Mouse (Mus musculus): ENCODE measurements around the gene Camk1d. TPM values are rescaled to one million over a fixed set of nuclear protein-coding genes. Genes with fewer than 3 reads are reported as not detected.

Camk1d gene
- polyA plus RNA-seq, 1 experiment, result 1.9 TPM

- Histone ChIP-seq H3K4me3 (ENCODE audit: insufficient read depth, low read depth, low read length) (no peak overlapping the region), H3K4me1 (ENCODE audit: control insufficient read depth, insufficient read depth, insufficient read length, low read length) (no peaks in the 10 kb centered on the region), H3K27ac (replicated peaks; ENCODE audit: low read depth, low read length) (no peak overlapping the region)
Measured at GRCm38 (mm10) chr2:5681909-5682308, 32.4 kb downstream of the Camk1d start.

DNA sequence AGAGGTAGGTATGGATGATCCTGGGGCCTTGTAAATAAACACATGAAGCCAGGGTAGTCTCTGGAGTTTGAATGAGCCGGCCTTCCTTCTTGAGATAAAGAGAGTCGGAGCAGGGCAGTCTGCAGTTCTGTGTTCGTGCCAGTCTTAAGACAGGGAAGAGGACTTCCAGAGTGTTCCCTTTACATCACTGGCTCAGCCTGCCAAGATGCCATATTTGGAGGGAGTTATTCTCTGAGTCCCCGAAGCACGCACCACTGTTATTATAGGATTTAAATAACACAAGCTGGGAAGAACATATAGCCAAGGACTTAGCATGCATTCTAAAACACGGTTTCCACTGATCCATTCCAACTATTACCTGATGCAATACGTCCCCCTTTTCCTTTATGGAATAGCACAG is 33.0 kb downstream of the Camk1d start:
- H3K4me1 ChIP-seq (ENCODE audit: control insufficient read depth, insufficient read depth, insufficient read length, low read length), result no peaks in the 10 kb centered on the region
- no peak overlapping the region for H3K27ac ChIP-seq (replicated peaks; ENCODE audit: low read depth, low read length)
- no peak overlapping the region for H3K4me3 ChIP-seq (ENCODE audit: insufficient read depth, low read depth, low read length)

GRCm38 (mm10) chr2:5679055-5679454 is 35.3 kb downstream of the Camk1d start:
- Histone ChIP-seq H3K4me1 (ENCODE audit: control insufficient read depth, insufficient read depth, insufficient read length, low read length) (no peaks in the 10 kb centered on the region), H3K4me3 (ENCODE audit: insufficient read depth, low read depth, low read length) (no peak overlapping the region), H3K27ac (replicated peaks; ENCODE audit: low read depth, low read length) (no peak overlapping the region)

- Histone ChIP-seq H3K4me3 (ENCODE audit: insufficient read depth, low read depth, low read length) (no peak overlapping the region), H3K4me1 (ENCODE audit: control insufficient read depth, insufficient read depth, insufficient read length, low read length) (no peaks in the 10 kb centered on the region), H3K27ac (replicated peaks; ENCODE audit: low read depth, low read length) (no peak overlapping the region)
Measured at GRCm38 (mm10) chr2:5677472-5677871, 36.8 kb downstream of the Camk1d start.

DNA sequence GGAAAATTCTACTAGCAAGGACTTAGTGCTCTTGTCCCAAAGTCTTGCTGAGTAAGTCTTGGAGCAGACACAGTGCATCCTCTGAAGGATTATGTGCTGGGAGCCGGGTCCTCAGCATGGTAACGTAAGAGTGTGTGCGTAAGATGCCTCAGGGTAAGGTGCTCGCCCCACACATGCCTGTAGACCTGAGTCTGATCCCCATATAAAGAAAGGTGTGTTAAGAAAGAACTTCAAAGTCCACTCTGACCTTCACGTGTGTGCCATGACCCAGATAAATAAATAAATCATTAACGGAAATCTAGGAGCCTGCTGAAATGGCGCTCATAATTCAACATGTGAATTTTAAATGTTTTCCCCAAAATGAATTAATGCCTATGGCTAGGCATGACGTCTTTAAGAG is 37.5 kb downstream of the Camk1d start:
- Histone ChIP-seq H3K27ac (replicated peaks; ENCODE audit: low read depth, low read length) (no peak overlapping the region), H3K4me3 (ENCODE audit: insufficient read depth, low read depth, low read length) (no peak overlapping the region)

GRCm38 (mm10) chr2:5676143-5676483 is 38.2 kb downstream of the Camk1d start:
- Histone ChIP-seq H3K4me3 (ENCODE audit: insufficient read depth, low read depth, low read length) (no peak overlapping the region), H3K4me1 (ENCODE audit: control insufficient read depth, insufficient read depth, insufficient read length, low read length) (no peaks in the 10 kb centered on the region), H3K27ac (replicated peaks; ENCODE audit: low read depth, low read length) (no peak overlapping the region)

More for the DNA sequence above, 37.5 kb downstream of the Camk1d start:
- H3K4me1 ChIP-seq (ENCODE audit: control insufficient read depth, insufficient read depth, insufficient read length, low read length), result no peaks in the 10 kb centered on the region

DNA sequence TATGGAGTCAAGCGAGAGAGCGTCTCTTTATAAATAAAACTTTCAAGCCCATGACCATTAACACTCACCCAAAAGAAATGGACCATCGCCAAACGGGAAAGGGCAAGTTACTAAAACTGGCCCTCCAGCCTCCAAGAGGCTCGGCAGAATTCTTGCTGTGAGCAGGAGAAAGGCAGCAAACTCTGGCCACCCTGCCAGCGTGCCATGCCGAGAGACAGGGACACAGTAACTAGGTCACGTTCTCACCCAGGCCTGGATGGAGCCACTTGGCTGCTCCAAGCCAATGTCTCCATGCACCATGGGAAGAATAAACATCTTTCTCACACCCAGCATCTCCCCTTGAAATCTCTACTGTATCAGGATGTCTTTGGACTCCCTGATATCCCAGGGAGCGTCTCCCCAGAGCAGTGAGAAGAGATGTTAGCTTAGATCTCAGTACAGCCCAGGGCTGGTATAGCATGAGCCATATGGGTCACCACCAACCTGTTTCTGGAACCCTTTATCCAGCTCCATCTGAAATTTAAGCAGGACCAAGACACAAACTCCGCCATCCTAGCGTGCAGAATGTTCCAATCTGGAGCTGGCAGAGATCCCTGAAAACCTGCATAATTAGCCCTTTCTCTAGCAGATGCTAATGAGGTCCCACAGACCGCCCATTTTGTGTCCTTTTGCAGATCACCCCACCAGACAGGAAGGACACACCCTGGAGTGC is 38.7 kb downstream of the Camk1d start:
- no peak overlapping the region for H3K4me3 ChIP-seq (ENCODE audit: insufficient read depth, low read depth, low read length)
- no peak overlapping the region for H3K27ac ChIP-seq (replicated peaks; ENCODE audit: low read depth, low read length)

DNA sequence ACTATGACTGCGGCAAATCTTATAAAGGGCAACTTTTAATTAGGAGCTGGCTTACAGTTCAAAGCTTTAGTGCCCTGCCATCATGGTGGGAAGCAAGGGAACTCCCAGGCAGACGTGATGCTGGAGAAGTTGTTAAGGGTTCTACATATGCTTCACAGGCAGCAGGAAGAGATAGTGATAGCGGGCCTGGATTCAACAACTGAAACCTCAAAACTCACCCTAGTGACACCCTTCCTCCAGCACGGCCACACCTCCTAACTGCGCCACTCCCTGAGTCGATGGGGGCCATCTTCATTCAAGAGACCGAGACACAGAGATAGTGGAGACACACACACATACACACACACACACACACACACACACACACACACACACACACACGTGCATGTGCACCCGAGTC is 39.8 kb downstream of the Camk1d start:
- Histone ChIP-seq H3K4me3 (ENCODE audit: insufficient read depth, low read depth, low read length) (no peak overlapping the region), H3K27ac (replicated peaks; ENCODE audit: low read depth, low read length) (no peak overlapping the region), H3K4me1 (ENCODE audit: control insufficient read depth, insufficient read depth, insufficient read length, low read length) (no peaks in the 10 kb centered on the region)

More for the DNA sequence above, 38.7 kb downstream of the Camk1d start:
- H3K4me1 ChIP-seq (ENCODE audit: control insufficient read depth, insufficient read depth, insufficient read length, low read length), result no peaks in the 10 kb centered on the region

DNA sequence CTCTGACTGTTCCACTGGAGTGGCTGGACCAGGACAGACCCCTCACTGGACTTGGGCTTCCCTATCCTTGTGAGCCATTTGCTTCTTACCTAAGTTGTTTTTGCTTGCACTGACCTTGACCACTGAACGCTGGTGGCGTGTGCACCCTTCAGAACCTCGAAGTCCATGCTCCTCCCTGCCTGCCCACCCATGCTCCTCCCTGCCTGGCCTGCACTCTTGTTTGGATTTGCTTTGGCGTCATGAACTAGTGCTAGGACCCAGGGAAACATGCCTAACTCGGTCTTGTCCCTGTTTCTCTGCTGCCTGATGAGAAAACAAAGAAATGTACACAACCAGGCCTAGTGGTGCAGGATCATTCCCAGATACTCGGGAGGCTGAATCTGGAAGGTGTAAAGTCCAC is 40.5 kb downstream of the Camk1d start:
- Histone ChIP-seq H3K4me1 (ENCODE audit: control insufficient read depth, insufficient read depth, insufficient read length, low read length) (no peaks in the 10 kb centered on the region), H3K4me3 (ENCODE audit: insufficient read depth, low read depth, low read length) (no peak overlapping the region), H3K27ac (replicated peaks; ENCODE audit: low read depth, low read length) (no peak overlapping the region)

DNA sequence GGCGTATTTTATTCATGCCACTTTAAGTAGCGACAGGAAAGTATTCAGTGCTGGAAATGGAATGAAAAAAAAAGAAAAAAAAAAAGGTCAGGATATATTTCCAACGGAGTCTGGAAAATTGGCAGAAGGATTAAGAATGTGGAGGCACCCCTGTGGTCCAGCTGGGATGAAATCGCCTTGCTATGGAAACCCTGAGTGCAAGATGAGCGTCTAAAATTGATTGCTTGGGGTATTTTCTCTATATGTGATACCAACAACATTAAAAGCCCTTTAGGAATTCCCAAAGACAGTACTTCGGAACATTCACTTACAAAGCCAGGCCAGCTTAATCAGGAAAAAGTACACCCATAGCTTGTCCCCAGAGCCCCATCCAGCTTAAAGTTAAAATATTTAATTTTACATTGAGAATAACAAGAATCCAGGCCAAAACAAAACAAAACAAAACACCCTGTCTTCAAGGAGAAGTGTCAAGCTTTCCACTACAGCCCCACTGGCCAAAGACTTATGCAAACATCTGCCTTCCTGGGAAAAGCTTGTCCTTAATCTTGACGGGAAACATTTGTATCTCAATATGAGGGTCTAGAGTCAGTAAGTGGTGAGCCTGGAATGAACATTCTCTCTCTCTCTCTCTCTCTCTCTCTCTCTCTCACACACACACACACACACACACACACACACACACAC is 41.3 kb downstream of the Camk1d start:
- no peak overlapping the region for H3K27ac ChIP-seq (replicated peaks; ENCODE audit: low read depth, low read length)
- H3K4me1 ChIP-seq (ENCODE audit: control insufficient read depth, insufficient read depth, insufficient read length, low read length), result no peaks in the 10 kb centered on the region
- no peak overlapping the region for H3K4me3 ChIP-seq (ENCODE audit: insufficient read depth, low read depth, low read length)

- H3K4me1 ChIP-seq (ENCODE audit: control insufficient read depth, insufficient read depth, insufficient read length, low read length), result no peaks in the 10 kb centered on the region
- H3K4me3 ChIP-seq (ENCODE audit: insufficient read depth, low read depth, low read length), result no peak overlapping the region
- no peak overlapping the region for H3K27ac ChIP-seq (replicated peaks; ENCODE audit: low read depth, low read length)
Measured at GRCm38 (mm10) chr2:5670146-5670545, 44.2 kb downstream of the Camk1d start.

GRCm38 (mm10) chr2:5669498-5670040 is 44.7 kb downstream of the Camk1d start:
- no peak overlapping the region for H3K27ac ChIP-seq (replicated peaks; ENCODE audit: low read depth, low read length)
- no peaks in the 10 kb centered on the region for H3K4me1 ChIP-seq (ENCODE audit: control insufficient read depth, insufficient read depth, insufficient read length, low read length)
- no peak overlapping the region for H3K4me3 ChIP-seq (ENCODE audit: insufficient read depth, low read depth, low read length)

- H3K27ac ChIP-seq (replicated peaks; ENCODE audit: low read depth, low read length), result no peak overlapping the region
- H3K4me1 ChIP-seq (ENCODE audit: control insufficient read depth, insufficient read depth, insufficient read length, low read length), result no peaks in the 10 kb centered on the region
- H3K4me3 ChIP-seq (ENCODE audit: insufficient read depth, low read depth, low read length), result no peak overlapping the region
Measured at GRCm38 (mm10) chr2:5668940-5669339, 45.4 kb downstream of the Camk1d start.

DNA sequence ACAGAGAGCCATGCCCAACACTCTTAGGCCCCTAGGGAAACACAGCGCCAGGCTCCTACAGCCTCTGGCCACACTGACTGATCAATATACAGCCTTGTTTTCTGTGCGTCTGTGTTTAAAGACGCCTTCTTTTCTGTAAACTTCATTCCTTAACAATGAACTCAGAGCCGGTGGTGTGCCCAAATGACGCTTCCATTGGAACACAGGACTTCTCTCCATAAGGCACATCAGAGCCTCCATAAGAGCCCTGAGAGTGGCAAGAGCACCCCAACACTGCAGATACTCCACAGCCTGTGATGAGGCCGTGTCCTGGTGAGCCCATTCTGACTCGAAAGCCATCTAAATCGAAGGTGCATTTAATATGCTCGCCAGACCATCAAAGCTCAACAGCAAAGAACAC is 50.8 kb downstream of the Camk1d start:
- Histone ChIP-seq H3K4me1 (ENCODE audit: control insufficient read depth, insufficient read depth, insufficient read length, low read length) (no peaks in the 10 kb centered on the region), H3K4me3 (ENCODE audit: insufficient read depth, low read depth, low read length) (no peak overlapping the region), H3K27ac (replicated peaks; ENCODE audit: low read depth, low read length) (no peak overlapping the region)

DNA sequence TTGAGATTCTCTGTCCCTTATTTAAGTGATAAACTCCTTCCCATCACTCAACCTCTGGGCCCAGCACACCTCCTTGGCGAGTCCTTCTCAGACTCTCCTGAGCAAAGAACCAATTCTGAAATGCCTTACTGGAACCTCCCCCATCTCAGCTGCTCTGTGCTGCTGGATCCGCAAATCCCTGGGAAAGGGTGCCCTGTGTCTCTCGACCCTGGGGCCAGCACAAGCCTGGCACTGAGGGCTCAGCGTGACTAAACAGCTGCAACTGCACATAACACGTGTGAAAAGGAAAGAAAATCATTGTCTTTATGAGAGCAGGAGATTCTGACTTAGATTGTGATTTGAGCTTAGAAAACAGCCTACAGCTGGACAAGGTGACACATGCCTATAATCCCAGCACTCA is 52.4 kb downstream of the Camk1d start:
- H3K4me1 ChIP-seq (ENCODE audit: control insufficient read depth, insufficient read depth, insufficient read length, low read length), result no peaks in the 10 kb centered on the region
- no peak overlapping the region for H3K27ac ChIP-seq (replicated peaks; ENCODE audit: low read depth, low read length)
- H3K4me3 ChIP-seq (ENCODE audit: insufficient read depth, low read depth, low read length), result no peak overlapping the region

DNA sequence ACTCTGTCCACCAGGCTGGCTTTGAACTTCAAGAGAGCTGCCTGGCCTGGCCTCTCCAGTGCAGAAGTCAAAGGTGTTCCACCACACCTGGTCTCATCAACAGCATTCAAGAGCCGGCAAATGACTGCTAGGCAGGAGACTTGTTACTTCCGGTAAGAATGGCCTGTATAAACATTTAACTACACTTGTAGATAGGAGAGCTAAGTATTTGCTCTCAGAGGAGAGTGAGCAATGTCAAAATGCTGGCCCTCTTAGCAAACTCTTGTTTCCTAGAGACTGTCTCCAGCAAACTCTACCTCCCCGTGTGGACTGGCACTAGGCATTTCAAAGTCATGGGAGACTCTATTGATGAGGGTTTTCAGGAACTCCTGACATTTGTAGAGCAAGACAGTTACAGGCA is 56.3 kb downstream of the Camk1d start:
- H3K4me3 ChIP-seq (ENCODE audit: insufficient read depth, low read depth, low read length), result no peak overlapping the region

More for the DNA sequence above, 56.3 kb downstream of the Camk1d start:
- Histone ChIP-seq H3K4me1 (ENCODE audit: control insufficient read depth, insufficient read depth, insufficient read length, low read length) (no peaks in the 10 kb centered on the region), H3K27ac (replicated peaks; ENCODE audit: low read depth, low read length) (no peak overlapping the region)
